Mouse (Mus musculus): Measurements from ENCODE around the gene Xpnpep1.
A peak's percentile ranks its signal among the peaks of the same experiment; 100 is the strongest.

The Xpnpep1 gene

DNA sequence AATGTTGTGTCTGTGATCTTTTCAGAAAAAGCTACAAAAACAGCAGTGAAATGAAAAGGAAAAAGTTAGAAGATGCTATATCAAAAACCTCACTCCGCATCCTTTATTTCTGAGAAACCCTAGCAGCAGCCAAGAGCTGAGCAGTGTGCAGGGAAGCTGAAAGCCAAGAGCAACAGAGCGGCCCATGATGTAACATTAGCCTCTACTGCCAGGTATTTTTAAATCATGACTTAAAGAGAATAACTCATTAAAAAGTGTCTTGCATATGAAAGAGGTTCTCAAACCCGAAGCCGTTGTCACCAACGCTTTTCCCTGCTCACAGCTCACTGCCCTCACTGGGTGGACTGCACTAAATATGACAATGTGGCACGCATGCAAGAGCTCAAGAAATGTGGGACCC lies 9.7 kb downstream of the Xpnpep1 start:
- no peak for DNase-seq

DNA sequence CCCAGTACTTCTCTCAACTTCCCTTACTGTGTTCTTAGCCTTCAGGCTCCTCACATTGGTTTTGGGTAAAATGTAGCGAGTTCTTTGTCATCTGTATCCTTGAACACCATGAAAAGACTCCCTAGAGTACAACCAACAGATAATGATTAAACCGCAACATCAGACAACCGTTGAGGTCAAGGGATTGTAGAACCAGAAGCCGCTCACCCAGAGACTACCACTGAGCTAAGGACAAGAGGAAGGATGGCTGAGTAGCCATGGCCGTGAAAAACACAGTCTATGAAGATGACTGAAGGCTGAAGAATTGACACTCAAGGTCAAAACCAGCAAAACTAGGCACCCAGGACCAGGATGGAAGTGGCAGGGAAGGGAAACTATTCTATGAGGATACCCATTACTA lies 10.3 kb downstream of the Xpnpep1 start:
- no peak for DNase-seq

DNA sequence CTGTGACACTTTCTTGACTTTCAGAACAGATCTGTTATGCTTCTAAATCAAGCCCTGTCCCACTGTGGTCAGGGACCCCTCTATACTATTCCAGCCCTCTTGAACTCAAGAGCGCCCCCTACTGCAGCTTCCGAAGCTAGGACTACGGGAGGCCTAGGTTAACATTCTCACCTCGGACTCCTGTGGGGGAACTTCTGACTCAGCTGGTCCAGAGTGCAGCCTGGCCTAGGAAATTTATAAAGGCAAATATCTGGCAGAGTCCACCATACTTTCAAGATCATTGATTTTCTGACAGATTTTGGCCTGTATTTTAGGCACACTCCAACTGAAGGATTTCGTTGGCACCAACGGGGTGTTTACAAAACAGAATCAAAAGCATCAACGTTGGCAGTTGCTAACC lies 11.0 kb downstream of the Xpnpep1 start:
- no peak for DNase-seq

DNA sequence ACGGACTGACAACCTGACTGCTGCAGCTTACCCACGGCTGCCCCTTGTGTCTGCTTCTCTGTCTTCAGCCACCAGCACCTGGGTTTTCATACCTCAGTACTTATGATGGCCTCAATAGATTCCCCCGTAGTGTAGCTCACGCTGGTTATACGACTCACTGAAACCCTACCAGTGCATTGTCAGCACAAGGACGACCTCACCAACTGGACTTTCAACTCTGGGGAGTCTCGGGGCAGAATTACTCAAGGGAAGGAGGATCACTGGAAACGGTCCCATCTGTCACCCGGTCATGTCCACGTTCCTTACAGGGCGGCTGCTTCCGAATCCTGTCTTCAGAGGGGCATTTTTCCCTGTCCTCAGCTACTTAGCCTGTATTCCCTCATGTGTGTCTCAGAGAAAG lies 11.8 kb downstream of the Xpnpep1 start:
- DNase-seq: no peak

DNA sequence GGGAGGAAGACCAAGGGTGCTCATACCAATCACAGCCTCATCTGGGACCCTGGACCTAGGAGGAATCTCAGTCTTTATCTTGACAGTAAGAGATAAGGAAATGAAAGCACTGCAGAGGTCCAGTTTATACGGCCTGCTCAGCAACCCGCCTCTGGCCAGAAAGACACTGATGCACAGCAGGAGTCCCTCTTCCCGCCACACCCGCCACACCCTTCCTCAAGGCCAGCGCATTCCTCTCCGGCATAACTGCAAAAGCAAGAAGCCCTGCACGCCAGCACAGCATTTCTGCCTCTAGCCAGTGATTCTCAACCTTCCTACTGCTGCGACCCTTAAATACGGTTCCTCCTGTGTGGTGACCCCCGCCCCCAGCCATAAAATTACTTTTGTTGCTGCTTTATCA lies 16.8 kb downstream of the Xpnpep1 start:
- peak; percentile 50 for DNase-seq

DNA sequence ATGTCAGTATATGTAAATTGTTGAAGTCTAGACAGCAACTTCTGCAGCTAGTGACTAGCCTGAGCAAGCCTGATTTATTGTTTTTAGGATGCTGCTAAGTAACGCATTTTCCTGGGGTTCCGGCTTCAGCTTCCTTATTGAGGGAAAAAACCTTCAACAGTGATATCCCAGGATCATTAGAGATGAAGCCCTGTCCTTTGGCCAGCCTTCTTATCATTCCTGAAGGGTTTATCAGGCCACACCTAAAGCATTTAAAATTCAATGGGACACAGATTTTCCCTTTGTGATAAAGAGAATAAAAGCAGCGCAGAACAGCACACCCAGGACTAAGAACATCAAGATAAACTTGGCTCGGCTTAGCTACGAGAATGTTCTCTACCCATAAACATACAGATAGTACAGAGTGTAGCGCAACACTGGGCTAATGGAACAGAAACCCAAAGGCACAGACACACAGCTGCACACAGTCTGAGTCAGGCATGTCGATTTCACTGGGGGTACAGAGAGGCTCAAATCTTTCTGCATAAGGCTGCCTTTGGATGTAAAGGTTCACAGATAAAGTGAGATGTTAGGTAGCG lies 17.9 kb downstream of the Xpnpep1 start:
- no peak for DNase-seq

DNA sequence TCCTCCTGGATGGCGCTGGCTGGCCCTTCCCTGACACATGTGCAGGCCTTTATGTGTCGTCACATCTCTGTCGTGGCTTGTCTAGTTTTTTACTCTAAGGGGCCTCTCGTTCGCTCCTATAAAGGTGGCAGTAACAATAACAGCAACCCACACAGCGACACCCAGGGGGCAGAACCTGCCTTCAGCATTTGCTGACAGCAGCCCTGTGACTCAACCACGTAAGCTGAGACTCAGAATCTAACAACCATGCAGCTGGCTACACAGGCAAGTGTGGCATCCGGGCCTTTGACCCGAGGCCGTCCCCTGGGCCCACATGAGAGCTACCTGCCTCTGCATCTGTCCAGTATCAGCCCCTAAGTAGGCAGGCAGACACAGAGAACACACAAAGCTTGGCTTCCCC lies 18.5 kb downstream of the Xpnpep1 start:
- no peak for DNase-seq

DNA sequence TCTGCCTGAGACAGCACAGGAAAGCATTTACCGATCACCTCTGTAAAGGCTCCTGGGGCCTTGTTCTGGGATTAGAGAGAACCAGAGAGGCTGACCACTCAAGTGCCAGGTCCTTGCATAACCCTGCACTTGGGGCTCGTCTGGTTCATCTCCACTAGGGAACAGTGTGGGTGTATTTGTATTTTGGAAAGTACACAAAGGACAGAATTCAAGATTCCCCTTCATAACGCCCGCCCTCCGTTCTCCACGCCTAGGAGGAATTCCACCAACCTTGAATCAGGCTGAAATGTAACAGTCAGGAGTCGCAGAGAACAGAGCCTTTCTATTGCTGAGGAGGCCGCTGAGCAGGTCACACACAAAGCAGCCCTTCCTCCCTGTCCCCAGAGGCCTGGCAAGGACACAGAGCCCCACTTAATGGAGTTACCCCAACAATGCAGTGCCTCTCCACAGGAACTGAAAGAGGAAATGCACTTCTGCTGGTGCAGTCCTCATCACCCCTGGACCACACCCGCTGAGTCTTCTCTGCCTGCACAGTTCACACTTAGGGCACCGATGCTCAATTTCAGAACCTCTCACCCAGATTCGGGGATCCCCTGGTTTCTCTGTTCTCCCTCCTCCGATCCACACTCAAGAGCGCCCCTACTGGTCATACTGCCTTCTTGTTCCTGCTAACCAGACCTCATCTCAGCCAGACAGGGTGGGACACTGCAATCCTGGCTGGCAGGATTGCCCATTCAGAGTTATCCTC lies 20.1 kb downstream of the Xpnpep1 start:
- DNase-seq: peak; percentile 88

DNA sequence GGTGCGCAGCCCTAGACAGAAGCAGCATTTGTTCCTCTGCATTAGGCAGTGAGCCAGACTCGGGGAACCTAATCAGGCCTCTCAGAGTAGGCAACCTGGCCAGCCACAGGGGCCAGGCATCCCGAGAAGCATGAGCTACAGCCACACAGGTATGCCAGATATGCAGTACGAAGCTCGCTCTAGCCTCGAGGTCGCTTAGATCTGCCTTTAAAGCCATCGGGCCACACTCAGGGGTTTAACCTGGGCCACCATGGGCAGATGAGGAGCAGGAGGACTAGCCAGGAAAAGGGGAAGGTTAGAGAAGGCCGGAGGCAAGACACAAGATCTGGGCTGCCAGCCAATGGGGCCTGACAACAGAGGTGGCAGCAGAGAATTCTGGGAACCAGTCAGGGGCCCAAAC lies 22.1 kb downstream of the Xpnpep1 start:
- peak; percentile 47 for DNase-seq

DNA sequence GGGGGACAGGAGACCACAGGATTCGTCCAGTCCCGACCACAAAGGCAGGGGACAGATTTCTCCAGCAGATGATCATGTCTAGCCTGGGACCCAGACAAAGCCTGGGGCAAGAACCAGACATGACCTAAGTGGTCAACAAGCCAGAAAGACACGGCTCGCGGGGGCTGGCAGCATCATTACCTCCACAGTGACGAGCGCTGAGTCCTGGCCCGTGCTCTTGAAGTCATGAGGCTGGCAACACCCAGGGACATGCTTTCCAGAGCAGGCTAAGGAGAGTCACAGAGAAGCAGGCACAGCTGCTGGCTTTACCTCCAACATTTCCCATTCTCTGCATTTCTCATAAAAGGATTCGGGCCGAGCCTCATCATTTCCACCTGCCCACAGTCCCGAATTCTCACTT lies 22.8 kb downstream of the Xpnpep1 start:
- DNase-seq: peak; percentile 56

DNA sequence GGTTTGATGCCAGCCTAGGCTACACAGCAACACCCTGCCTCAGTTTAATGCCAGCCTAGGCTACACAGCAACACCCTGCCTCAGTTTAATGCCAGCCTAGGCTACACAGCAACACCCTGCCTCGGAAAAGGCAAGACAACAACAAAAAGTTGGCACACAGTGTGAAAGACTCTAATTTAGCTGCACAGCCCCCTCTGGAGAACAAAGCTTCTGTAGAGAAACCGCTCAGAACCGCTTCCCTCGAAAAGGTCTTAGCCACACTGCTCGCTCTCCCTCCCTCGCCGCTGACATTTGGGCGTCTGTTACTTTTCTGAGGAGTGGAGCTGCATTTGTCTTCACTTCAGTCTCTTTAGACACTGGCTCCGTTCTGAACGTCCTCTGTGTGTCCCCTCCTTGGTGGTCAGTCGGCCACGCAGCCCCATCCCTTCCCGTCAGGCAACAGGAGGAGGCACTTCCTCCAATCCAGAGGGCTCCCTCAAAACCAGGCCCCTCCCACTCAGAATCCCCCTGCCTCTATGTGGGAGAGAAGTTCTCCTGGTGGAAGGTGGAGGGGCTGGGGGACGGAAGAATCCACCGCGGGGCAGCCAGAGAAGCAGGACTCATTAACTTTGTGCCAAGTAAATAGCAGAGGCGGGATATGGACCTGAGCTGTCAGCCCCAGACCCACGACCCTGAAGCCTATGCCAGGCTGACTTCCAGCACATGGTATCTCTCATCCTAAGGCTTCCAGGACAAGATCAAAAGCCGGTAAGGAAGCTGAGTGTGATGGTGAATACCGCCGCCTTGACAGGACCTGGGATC lies 24.9 kb downstream of the Xpnpep1 start:
- DNase-seq: no peak

DNA sequence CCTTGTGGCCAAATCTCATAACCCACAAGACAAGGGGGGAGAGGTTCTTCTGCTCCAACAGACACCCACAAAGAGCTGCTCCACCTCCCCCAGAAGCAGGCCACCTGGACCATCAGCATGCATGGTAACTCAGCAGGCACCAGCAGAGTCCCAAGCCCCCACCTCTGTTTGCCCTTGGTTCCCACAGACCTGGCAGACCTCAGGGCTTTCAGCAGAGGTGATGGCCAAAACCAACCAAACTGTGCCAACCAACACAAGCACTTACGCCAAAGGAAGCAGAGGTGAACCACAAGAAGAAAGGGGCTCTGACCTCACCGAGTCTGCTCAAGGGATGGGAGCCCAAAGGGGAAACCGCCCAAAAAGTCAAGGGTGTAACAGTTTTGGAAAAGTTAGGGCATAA lies 26.3 kb downstream of the Xpnpep1 start:
- no peak for DNase-seq

DNA sequence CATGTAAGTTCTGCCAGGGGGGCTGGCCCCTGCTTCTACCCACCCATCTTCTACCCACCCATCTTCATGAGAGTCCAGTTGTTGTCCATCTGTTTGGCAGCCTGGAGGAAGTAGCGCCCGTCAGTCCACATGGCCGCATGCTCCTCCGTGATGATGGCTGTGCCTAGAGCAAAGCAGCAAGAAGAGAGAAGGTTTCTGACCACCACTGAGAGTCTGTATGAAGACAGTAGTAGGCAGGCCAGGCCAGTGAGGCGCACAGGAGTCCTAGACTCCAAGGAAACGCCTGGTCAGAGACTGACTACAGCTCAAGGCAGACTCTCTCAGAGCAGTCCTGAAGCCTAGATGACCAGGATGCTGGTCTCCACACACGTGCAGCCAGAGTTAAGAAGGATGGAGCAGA lies 26.7 kb downstream of the Xpnpep1 start:
- DNase-seq: no peak

DNA sequence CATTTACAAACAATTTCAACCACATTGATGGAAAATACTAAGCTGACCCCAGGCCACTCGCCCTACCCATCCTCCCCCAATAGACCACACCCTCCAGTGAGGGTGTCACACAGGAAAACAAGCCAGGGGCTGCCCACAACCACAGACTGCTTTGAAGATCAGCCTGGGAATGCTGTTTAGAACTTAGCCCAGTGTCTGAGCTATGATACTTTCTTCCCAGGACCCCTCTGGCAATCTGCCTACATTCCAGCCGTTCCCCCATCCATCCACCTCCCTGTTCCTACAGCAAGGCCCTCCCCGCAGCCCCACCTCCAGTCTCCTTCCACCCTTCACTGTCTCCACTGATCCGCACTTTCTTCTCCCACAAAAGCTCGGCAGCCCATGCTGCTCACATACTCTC lies 29.1 kb downstream of the Xpnpep1 start:
- DNase-seq: peak; percentile 67

DNA sequence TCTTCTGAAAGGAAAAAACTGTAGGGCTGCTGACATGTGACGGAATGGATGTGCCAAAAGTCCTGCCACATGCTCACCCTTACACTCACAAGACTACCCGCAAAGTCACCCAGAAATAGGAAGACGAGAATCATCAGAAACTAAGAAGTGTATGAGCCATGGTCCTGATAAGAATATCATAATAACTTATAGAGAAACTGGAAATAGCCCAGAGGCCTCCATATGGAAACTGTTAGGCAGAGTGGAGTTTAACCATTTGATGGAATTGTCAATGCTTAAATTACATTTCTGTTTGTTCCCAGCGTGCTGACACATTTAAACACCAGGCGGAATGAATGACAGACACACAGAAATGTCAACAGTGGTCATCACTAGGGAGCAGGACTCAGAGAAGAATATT lies 31.1 kb downstream of the Xpnpep1 start:
- no peak for DNase-seq

DNA sequence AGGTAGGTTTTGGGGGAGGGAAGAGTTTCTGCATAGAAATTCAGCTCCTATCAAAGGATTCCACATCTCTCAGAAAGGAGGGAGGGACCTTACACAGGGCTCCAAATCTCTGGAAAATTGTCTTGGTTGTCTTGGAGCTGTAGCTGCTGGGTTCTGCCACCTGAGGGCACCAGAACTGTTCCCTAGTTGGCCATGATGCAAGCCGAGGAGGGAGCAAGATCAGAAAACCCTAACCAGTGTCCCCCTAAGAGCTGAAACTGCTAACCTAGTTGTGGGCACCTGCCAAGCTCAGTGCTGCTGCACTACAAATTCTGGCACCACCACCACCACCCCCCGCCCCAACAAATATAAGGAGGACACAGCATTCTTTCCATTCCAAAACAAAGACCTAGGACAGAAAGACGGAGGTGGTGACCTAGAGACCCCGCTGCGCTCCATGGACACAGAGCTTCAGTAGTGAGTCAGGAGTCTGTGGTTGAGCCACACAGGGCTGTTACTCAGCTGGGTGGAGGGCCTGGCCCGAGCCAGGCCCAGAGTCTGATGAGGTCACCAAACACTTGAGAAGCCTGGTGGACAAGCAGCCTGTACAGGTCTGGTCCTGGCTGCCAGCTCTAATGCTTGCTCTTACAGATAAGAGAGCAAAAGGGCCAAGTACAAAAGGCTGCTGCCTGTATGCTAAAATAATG lies 31.9 kb downstream of the Xpnpep1 start:
- DNase-seq: peak; percentile 83

DNA sequence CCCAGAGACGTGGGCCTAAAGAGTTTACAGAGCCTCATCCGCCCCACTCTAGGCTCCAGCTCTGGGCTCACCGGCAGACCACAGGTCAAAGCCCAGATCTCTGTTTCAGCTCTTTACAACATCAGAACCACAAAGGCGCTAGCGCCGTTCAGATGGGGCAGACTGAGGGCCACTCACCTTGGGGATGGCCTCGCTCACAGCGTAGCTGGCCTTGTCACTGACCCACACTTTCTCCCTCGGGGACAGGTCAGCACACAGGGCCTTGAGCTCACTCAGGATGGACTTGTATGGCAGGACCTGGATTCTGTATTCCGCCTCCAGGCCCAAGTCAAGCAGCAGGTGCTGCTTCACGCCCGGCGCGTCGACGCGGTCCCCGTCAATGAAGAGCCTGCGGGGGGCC lies 34.0 kb downstream of the Xpnpep1 start:
- DNase-seq: no peak

DNA sequence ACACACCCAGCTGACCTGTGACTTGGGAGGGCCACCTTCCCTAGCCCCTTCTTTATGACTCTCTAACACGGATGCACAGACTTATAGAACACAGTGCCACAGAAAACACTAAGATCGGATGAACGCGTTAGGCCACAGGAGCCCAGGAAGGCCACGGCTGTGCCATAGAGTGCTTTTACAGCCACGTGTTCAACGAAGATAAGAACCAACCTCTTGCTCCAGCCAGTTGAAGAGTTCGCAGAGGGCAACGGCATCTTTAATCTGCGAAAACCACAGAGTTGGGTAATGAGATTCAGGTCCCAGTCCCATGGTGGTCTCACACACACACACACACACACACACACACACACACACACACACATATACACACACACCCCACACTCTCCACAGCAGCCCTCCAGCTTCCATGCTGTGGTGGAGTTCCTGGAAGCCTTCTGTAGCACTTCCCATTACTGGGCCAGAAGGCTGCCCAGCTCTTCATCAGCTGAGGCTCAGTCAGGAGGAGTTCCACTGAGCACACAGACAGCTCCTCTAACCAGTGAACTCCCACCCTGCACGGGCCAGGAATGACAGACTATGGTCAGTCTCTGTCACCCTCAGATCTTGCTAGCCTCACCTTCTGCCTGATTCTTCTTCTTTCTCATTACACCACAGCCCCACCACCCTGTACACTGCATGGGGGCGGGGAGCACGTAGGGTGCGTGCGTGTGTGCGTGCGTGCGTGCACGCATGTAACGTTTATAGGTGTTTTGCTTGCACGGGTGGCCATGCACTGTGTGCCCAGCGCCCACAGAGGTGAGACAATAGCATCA lies 36.3 kb downstream of the Xpnpep1 start:
- DNase-seq: no peak

DNA sequence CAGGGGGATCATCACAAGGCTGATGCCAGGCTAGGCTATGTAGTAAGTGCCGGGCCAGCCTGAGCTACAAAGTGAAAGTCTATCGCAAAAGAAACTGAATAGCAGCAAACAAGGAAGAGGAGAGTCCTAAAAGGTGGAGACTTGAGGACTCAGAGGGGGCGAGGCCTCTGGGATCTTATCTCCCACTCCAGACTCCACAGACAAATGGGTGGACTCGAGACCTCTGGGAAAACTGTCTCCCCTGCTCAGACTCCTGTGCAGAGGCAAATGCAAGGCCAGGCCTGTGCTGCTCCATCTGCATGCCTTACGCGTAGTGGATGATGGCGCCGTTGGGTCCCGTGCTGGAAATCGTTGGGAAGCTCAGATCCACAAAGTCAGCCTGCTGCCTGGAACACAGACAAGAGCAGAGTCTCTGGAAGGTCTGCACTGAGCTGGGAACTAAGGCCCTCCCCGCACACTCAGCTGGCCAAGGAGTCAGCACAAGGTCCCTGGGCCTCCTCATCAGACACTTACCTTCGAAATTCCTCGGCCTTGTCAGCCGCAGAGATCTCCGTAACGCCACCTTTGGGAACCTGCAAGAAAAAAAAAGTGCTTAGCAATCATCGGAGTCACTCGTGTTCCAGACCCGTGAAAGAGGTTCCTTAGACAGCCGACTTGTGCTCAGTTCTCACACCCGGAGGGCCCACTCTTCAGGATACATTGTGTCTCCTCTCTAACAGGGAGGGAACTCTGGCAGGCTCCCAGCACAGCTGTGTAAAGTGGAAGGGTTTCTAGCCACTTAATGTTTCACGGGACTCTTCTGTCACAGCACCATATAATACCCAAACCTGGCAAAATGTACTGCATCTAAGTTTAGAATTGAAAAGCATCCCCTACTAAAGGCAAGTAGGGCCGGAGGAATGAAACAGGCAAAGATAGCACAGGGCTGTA lies 37.6 kb downstream of the Xpnpep1 start:
- DNase-seq: no peak

DNA sequence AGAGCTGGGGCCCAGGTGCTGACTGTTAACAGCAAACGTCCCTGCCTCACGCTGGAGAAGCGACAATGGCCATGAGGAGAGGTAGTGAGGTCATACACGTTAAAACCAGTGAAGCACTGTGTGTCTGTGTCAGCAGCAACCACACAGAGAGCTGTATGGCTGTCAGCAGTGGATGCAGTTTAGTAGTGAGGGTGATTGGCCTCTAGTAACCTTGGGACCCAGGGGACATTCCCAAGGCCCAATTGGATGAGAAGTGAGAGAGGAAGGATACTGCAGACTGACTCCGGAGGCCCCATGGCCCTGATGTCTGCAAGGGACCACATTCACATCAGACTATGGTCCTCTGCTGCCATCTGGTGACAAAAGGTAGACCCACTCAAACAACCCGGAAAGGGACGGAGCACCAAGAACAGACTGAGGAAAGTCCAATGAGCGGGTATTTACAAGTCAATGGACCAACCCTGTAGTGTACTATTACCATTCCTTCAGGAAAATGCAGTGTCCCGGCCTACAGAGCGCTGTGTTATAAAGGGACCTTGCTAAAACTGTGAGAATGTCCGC lies 47.1 kb downstream of the Xpnpep1 start:
- peak; percentile 62 for DNase-seq

DNA sequence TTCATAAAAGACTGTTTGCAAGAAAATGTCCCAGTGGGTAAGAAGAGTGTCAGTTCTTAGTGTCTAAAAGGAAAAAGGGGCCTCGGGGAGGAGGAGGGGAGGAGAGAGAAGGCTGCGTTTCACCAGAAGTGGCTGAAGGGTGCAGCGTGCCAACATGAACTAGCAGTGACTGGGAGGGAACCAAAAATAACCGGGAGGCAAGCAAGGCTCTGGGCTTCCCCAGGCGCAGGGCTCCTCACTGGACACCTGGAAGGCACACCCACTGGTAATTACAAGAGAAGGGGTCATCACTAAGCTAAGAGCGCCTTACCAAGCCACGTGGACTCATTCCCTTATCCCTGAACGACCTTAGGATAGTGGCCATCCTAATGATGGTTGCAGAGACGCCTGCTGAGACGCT lies 48.1 kb downstream of the Xpnpep1 start:
- DNase-seq: no peak
